ENCODE assay signal across 8 mouse cellular contexts in the genomic region with DNA sequence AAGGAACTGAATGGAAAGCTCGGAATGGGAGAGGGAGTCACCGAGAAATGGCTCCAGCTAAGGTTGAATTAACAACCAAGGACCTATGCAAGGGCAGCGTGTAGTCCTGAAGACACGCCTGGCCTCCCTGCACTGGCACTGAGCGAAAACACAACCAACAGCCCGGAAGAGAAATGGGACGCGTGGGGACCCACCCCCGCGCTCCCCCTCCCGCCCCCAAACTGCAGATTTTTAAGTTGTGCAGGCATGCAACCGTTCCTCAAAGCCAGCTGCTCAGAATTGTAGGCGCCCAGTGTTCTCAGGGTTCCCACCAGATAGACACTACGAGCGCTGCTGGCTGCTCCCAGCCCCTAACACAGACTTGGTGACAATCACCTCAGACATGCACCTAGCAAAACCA. TPM values are rescaled to one million over a fixed set of nuclear protein-coding genes. Genes with fewer than 3 reads are reported as not detected.
DNase-seq lines count a peak whose midpoint lies in the region; ATAC-seq lines count a peak whose summit lies in the region.

Gene Kcns3, minus strand, starts transcription at position 42 of the 400 bp plus-strand sequence.

- no peaks in the 10 kb centered on the region for H3K9me3 ChIP-seq in heart, embryonic 10.5 days
- H3K9me3 ChIP-seq in limb, embryonic 13.5 days = no peaks in the 10 kb centered on the region
- H3K9me3 ChIP-seq in stomach, embryonic 16.5 days (replicated peaks; ENCODE audit: control insufficient read depth, low read length) = no peaks in the 10 kb centered on the region

- intact Hi-C loops in heart, postnatal 36 days (cut with DNase I) = no loop called here

- no peak for DNase-seq in heart, embryonic 10.5 days (ENCODE audit: low spot score)
- no peak for DNase-seq in heart, postnatal 36 days
- peak; percentile 5 to 18 for DNase-seq in right cerebral cortex, adult 2 months (ENCODE audit: low spot score in 2 of 2)
- DNase-seq in right cerebral cortex, postnatal 10 days (ENCODE audit: low spot score in 2 of 2) = no peak
- DNase-seq in embryo, embryonic 11 days = no peak

- 19% methylated on average over 15 of the region's 15 CpGs for WGBS in heart, embryonic 10.5 days
- WGBS in limb, embryonic 13.5 days = 16% methylated on average over 15 of the region's 15 CpGs
- 29% methylated on average over 15 of the region's 15 CpGs for WGBS in stomach, embryonic 16.5 days

- H3K4me1 ChIP-seq in heart, embryonic 10.5 days = peaks cover 14% of the 10 kb centered on the region; the same call in 1 of the 2 replicates
- H3K4me1 ChIP-seq in limb, embryonic 13.5 days = peaks cover 14% of the 10 kb centered on the region
- no peaks in the 10 kb centered on the region; the same call in 1 of the 2 replicates for H3K4me1 ChIP-seq in stomach, embryonic 16.5 days (ENCODE audit: control insufficient read depth, insufficient read depth, low read length)

- peak within 1 kb of the TSS; percentile 68 for H3K9ac ChIP-seq in limb, embryonic 13.5 days
- peak within 1 kb of the TSS; percentile 72 for H3K9ac ChIP-seq in stomach, embryonic 16.5 days (ENCODE audit: low read length)

- H3K4me3 ChIP-seq in heart, embryonic 10.5 days = peak within 1 kb of the TSS; percentile 74
- H3K4me3 ChIP-seq in limb, embryonic 13.5 days = peak within 1 kb of the TSS; percentile 62
- H3K4me3 ChIP-seq in stomach, embryonic 16.5 days (replicated peaks; ENCODE audit: low read length) = peak within 1 kb of the TSS; percentile 56

- H3K36me3 ChIP-seq in heart, embryonic 10.5 days = no peaks in the 10 kb centered on the region
- H3K36me3 ChIP-seq in limb, embryonic 13.5 days = no peaks in the 10 kb centered on the region
- no peaks in the 10 kb centered on the region for H3K36me3 ChIP-seq in stomach, embryonic 16.5 days (ENCODE audit: control insufficient read depth, insufficient read depth, low read length)

- no peak for ATAC-seq in limb, embryonic 13.5 days (ENCODE audit: low FRiP score, low read depth)
- ATAC-seq in stomach, embryonic 16.5 days (ENCODE audit: insufficient read depth, low FRiP score) = no peak
- no peak for ATAC-seq in erythroblast, adult 5-6 weeks (replicated peaks; ENCODE audit: low FRiP score, poor library complexity, severe bottlenecking)

- H3K27ac ChIP-seq in heart, embryonic 10.5 days = peak within 1 kb of the TSS; percentile 72; the same call in 1 of the 2 replicates
- no peak within 1 kb of the TSS for H3K27ac ChIP-seq in limb, embryonic 13.5 days
- H3K27ac ChIP-seq in stomach, embryonic 16.5 days (ENCODE audit: low read length) = peak within 1 kb of the TSS; percentile 68; the same call in 1 of the 2 replicates

- peaks cover 62% of the 10 kb centered on the region for H3K27me3 ChIP-seq in heart, embryonic 10.5 days (ENCODE audit: insufficient read depth, poor library complexity, severe bottlenecking)
- H3K27me3 ChIP-seq in limb, embryonic 13.5 days = peaks cover 64% of the 10 kb centered on the region
- H3K27me3 ChIP-seq in stomach, embryonic 16.5 days (ENCODE audit: control insufficient read depth, insufficient read depth, low read length) = peaks cover 4% of the 10 kb centered on the region; the same call in 1 of the 2 replicates

- H3K4me2 ChIP-seq in limb, embryonic 13.5 days (replicated peaks) = peak within 1 kb of the TSS; percentile 97
- peak within 1 kb of the TSS; percentile 71 for H3K4me2 ChIP-seq in stomach, embryonic 16.5 days (ENCODE audit: low read depth, low read length)

RNA-seq across cellular contexts. Expression of gene Kcns3, which starts in this region (rescaled TPM):
- polyA plus RNA-seq in heart, embryonic 10.5 days (2016; fragmentation: Nextera tagmentation; extraction: Ambion mirVana) = 0.27 and 1.1 TPM in 2 replicates
- under 1 TPM; 0.35 to 0.72 TPM for total RNA-seq in heart, postnatal 36 days (2021)
- 0.96 and 1.9 TPM in 2 replicates for polyA plus RNA-seq in limb, embryonic 13.5 days (2015; fragmentation: Nextera tagmentation; extraction: Ambion mirVana)
- polyA plus RNA-seq in stomach, embryonic 16.5 days (2015; fragmentation: Nextera tagmentation; extraction: Ambion mirVana) = 9.8 and 10.5 TPM in 2 replicates
- not detected in 2 replicates for total RNA-seq in erythroblast, adult 5-6 weeks (2015; ENCODE audit: low replicate concordance)
- total RNA-seq in erythroblast, adult 5-6 weeks (2017; ENCODE audit: low replicate concordance) = not detected in 2 replicates

Comparison
In these comparisons a context has a peak if more than half of its experiments do, and no peak if none do; other contexts are left out.
1. DNase-seq: peak in right cerebral cortex, adult 2 months (2 of 2); none in heart, embryonic 10.5 days (single experiment), heart, postnatal 36 days (0 of 2), right cerebral cortex, postnatal 10 days (0 of 2) and embryo, embryonic 11 days (single experiment).
2. Peak in every context shown above with its lines, with median percentiles within 50 percentile points of each other: H3K4me3 ChIP-seq.